Mouse (Mus musculus): ENCODE data around the gene Slc23a3. TPM values are rescaled to one million over a fixed set of nuclear protein-coding genes. Genes with fewer than 3 reads are reported as not detected.

Slc23a3 gene
- 0.33 and 0.41 TPM in 2 replicates for polyA plus RNA-seq (2015; fragmentation: Nextera tagmentation; extraction: Ambion mirVana)

DNA sequence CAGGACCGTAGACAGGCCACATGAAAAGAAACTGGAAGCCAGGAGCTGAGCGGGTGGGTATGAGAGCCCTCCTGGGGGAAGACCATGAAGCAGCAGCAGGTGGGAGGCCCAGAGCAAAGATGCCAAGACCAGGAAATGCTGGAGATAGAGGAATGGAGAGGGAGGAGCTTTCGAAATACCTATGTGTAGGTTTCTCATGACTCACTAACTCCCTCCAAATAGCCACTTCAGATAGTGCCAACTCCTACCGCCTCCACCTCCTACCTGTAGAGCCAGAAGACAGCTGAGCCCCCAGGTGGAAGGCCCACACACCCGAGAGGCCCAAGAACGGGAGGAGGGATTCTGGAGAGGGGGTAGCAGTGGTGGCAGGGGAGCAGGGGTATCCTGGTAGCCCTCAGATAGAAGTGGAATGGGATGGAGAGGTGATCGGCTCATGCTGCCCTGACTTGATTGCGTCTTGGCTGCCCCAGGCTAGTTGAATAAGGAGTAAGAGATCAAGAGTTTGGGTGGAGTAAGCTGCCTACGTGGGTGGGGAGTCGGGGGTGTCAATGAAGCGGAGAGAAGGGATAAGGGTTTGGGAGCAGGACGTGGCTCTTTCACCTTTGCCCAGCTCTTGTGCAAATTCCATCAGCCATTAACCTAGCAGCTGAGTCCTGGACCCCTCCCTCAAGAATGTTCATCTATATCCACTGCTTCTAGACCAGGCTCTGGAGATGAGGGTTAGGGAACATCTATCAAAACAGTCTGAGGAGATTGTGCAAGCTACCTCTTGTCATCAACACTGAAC is at the start of gene Slc23a3:
TSS of gene Slc23a3 (minus strand) at position 470 of the 787 bp plus-strand sequence.
- ATAC-seq (ENCODE audit: borderline replicate concordance, extremely low read depth, low FRiP score, low TSS enrichment): no peak
- H3K27ac ChIP-seq: no peak within 1 kb of the TSS
- no peak within 1 kb of the TSS for H3K9ac ChIP-seq

DNA sequence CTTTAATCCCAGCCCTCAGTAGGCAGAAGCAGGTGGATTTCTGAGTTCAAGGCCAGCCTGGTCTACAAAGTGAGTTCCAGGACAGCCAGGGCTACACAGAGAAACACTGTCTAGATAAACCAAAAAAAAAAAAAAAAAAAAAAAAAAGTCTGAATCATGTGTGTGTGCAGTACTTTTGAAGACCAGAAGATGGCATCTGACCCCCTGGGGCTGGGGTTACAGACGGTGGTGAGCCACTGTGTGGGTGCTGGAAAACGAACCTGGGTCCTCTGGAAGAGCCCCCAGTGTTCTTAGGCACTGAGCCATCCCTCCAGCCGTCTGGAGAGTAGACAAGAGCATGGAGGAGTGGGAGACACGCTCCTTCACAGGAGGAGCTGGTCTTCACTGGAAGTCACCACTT is 48.5 kb upstream of the Slc23a3 start:
- no peak overlapping the region for H3K27ac ChIP-seq
- peaks cover 37% of the 10 kb centered on the region for H3K36me3 ChIP-seq
- peaks cover 17% of the 10 kb centered on the region for H3K4me1 ChIP-seq
- no peak overlapping the region for H3K4me3 ChIP-seq
- 69% methylated on average over 4 of the region's 4 CpGs for WGBS
- no peak overlapping the region for H3K9ac ChIP-seq
- no peaks in the 10 kb centered on the region for H3K9me3 ChIP-seq
- no peak overlapping the region for H3K4me2 ChIP-seq
- ATAC-seq (ENCODE audit: borderline replicate concordance, extremely low read depth, low FRiP score, low TSS enrichment): no peak
- no peaks in the 10 kb centered on the region for H3K27me3 ChIP-seq

More for the DNA sequence above, at the start of gene Slc23a3:
- Histone ChIP-seq H3K4me3 (no peak within 1 kb of the TSS), H3K4me2 (no peak within 1 kb of the TSS), H3K36me3 (peaks cover 30% of the 10 kb centered on the region), H3K4me1 (no peaks in the 10 kb centered on the region), H3K27me3 (no peaks in the 10 kb centered on the region), H3K9me3 (no peaks in the 10 kb centered on the region)
- 38% methylated on average over 12 of the region's 12 CpGs for WGBS

DNA sequence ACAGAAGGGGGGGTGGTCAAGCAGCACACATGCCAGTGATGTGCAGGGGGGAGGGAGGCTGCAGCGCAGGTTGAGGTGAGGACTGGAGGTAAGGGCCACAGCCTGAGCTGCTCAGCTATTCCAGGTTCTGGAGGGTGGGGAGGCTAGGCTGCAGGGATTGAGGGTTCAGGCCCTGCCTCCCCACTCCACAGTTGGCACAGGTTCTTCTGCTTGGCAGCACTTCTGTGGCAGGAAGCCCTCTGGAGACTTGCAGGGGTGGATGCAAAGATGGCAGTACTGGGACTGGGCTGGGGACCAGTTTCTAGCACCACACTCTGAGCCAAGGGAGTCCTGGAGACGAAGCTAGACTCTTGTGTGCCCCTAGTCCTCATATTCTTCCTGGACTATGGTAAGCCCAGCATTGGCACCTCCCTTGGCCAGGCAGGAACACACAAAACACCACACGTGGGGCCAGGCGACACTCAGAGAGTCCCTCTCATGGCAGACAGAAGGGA is 47.7 kb upstream of the Slc23a3 start:
- Histone ChIP-seq H3K27ac (no peak overlapping the region), H3K9me3 (no peaks in the 10 kb centered on the region), H3K4me1 (peaks cover 17% of the 10 kb centered on the region), H3K9ac (no peak overlapping the region), H3K4me3 (no peak overlapping the region), H3K4me2 (no peak overlapping the region), H3K27me3 (no peaks in the 10 kb centered on the region), H3K36me3 (peaks cover 37% of the 10 kb centered on the region)
- 78% methylated on average over 4 of the region's 4 CpGs for WGBS
- no peak for ATAC-seq (ENCODE audit: borderline replicate concordance, extremely low read depth, low FRiP score, low TSS enrichment)

DNA sequence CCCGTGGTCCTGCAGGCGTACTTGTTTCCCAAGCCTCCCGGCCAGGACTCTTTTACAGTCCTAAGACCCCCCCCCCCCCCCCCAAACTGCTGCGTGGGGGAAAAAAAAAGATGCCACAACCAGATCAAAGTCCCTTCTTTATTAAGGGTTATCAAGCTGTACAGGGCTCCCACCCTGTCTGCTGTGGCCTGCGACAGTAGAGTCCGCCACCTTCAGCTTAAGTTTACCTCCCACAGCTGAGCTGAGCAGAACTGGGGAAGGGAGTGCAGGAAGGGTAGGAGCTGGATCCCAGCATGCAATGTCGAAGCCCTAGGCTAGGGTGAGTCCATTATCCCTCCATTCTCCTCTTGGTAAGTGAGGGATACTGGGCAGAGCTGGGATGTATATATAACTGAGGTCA is 47.1 kb upstream of the Slc23a3 start:
- H3K9ac ChIP-seq: no peak overlapping the region
- H3K4me3 ChIP-seq: peak overlapping the region; percentile 66
- no peak for ATAC-seq (ENCODE audit: borderline replicate concordance, extremely low read depth, low FRiP score, low TSS enrichment)
- peak overlapping the region; percentile 98 for H3K4me2 ChIP-seq
- peaks cover 17% of the 10 kb centered on the region for H3K4me1 ChIP-seq
- H3K27me3 ChIP-seq: no peaks in the 10 kb centered on the region
- H3K27ac ChIP-seq: no peak overlapping the region
- WGBS: 26% methylated on average over 7 of the region's 7 CpGs
- H3K36me3 ChIP-seq: peaks cover 30% of the 10 kb centered on the region
- H3K9me3 ChIP-seq: no peaks in the 10 kb centered on the region

DNA sequence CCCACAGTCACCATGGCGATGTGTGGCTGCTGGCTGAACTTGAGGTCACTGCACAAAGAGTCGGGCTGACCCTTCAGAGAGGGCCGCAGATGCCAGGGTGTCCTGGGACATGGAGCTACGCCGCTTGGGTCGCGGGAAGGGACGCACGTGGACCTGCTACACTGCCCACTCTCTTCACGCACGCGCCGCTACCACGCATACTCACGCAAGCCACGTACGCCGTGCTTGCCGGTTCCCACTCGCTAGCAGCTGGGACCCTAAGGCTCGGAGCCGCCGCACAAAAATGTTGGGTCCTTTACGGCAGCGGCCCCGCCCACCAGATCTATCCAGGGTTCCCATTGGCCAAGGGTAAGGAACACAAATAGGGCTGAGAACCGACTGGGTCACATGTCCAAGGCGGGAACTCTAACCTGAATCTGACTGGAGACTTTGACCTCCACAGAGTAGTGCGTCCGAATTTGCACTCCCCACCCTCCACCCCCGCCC is 46.5 kb upstream of the Slc23a3 start, which contains the start of gene Abcb6:
TSS of gene Abcb6 (minus strand) at position 288 of the 486 bp plus-strand sequence.
- Histone ChIP-seq H3K27ac (peak within 1 kb of the TSS; percentile 44; the same call in 1 of the 2 replicates), H3K4me2 (peak within 1 kb of the TSS; percentile 98), H3K9me3 (no peaks in the 10 kb centered on the region), H3K36me3 (peaks cover 30% of the 10 kb centered on the region), H3K4me3 (peak within 1 kb of the TSS; percentile 66), H3K27me3 (no peaks in the 10 kb centered on the region), H3K4me1 (peaks cover 17% of the 10 kb centered on the region), H3K9ac (peak within 1 kb of the TSS; percentile 49)
- under 1% methylated on average over 31 of the region's 31 CpGs for WGBS
- ATAC-seq (ENCODE audit: borderline replicate concordance, extremely low read depth, low FRiP score, low TSS enrichment): peak; percentile 85

DNA sequence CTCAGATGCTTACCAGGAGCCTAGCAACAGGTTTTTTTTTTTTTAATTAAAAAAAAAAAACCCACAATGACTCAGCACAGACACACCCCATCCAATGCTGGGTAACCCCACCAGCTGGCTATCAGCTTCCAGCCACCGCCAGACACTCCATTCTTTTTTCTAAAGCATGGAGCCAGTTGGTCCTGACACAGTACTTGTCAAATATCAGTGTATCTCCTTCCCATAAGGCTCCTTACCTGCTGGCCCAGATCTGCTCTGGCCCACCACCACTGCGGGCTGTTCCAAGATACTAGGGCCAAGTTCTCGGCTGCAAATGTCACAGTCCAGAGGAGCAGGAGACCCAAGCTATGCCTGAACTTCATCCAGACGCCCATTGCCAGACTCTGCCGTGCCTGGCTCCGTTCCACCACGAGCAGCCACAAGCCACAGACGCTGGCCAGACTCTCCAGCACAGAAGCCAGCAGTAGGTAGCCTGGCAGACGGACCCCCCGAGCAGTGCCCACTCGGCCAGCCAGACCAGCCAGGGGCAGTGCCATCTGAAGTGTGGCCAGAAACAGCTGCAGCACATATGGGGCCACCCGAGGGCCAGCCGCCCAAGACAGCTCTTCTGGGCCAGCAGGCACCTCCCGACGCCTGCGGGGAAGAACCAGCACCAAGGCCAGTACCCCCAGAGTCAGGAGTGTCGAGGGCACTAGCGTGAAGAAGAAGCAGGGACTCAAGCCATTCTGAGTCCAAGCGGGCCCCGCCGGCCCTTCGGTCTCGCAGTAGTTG is 45.8 kb upstream of the Slc23a3 start:
- 5% methylated on average over 23 of the region's 23 CpGs for WGBS
- ATAC-seq (ENCODE audit: borderline replicate concordance, extremely low read depth, low FRiP score, low TSS enrichment): peak; percentile 50
- peak overlapping the region; percentile 44; the same call in 1 of the 2 replicates for H3K27ac ChIP-seq
- H3K4me2 ChIP-seq: peak overlapping the region; percentile 98
- H3K9ac ChIP-seq: peak overlapping the region; percentile 49
- H3K4me1 ChIP-seq: peaks cover 17% of the 10 kb centered on the region
- H3K36me3 ChIP-seq: peaks cover 24% of the 10 kb centered on the region; the same call in 1 of the 2 replicates
- peak overlapping the region; percentile 66 for H3K4me3 ChIP-seq
- no peaks in the 10 kb centered on the region for H3K27me3 ChIP-seq
- no peaks in the 10 kb centered on the region for H3K9me3 ChIP-seq

DNA sequence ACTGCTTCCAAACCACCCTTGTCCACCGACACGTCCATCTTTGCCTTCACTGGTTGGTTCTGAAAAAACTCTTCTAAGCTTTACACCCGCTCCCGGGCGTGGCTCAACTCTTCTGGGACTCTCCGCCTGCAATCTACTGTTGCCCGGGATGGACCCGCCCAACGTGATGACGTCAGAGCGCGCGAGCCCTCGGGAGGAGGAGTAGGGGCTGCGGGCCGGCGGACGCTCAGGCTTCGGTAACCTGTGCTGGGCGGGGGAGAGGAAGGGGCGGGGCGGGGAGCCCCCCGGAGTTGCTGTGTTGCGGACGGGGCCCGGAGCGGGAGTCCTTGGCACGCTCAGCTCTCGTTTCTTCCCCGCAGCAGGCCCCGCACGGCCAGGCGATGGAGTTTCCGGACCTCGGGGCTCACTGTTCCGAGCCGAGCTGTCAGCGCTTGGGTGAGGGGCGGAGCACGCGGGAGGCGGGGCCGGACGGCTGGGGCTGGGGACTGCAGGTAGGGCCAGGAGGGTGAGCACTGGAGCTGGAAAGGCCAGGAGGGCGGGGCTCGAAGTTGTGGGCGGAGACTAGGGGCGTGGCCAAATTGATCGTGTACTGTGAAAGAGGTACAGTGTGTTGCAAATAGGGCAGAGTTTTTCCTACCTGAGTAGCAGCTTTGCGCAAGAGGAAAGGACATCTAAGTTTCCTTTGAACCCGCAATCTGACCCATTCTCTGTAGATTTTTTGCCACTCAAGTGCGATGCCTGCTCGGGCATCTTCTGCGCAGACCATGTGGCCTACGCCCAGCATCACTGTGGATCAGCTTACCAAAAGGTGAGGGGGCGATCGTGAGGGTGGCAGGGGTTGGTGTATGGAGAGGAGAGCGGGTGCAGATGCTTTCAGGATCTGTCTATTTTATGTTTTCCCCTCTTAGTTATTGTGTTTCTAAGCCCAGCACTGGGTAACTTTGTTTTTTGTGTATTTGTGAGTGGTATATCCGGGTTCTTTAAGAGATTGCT is 35.1 kb upstream of the Slc23a3 start, which contains the start of gene Zfand2b:
TSS of gene Zfand2b (plus strand) at position 175 of the 993 bp plus-strand sequence.
- whole genome bisulfite sequencing: 2% methylated on average over 57 of the region's 59 CpGs
- peak; percentile 99 for ATAC-seq (ENCODE audit: borderline replicate concordance, extremely low read depth, low FRiP score, low TSS enrichment)
- Histone ChIP-seq H3K27me3 (no peaks in the 10 kb centered on the region), H3K4me2 (peak within 1 kb of the TSS; percentile 85), H3K9me3 (no peaks in the 10 kb centered on the region), H3K4me3 (peak within 1 kb of the TSS; percentile 98), H3K27ac (peak within 1 kb of the TSS; percentile 94), H3K36me3 (peaks cover 33% of the 10 kb centered on the region), H3K9ac (peak within 1 kb of the TSS; percentile 81), H3K4me1 (peaks cover 15% of the 10 kb centered on the region)

DNA sequence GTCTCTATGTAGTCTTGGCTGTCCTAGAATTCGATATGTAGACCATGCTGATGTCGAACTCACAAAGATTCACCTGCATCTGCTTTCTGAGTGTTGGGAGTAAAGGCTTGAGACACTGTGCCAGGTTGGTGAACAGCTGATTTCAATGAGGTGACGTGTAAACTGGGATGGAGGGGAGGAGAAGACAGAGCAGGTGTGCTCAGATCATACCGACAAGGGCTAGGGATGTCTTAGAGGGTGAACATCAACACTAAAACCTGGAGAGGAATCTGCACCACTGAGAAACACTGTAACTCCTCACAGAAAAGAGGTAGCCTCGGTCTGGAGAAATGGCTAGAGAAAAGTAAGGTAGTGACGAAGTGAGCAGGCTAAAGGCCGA is 34.4 kb upstream of the Slc23a3 start:
- Histone ChIP-seq H3K36me3 (peaks cover 29% of the 10 kb centered on the region), H3K27me3 (no peaks in the 10 kb centered on the region), H3K4me1 (peaks cover 15% of the 10 kb centered on the region), H3K4me2 (peak overlapping the region; percentile 85), H3K4me3 (peak overlapping the region; percentile 98), H3K9me3 (no peaks in the 10 kb centered on the region), H3K9ac (peak overlapping the region; percentile 81), H3K27ac (0 out of 2 replicates have a peak overlapping the region, but pooled peaks have one; percentile 94)
- peak; percentile 24 for ATAC-seq (ENCODE audit: borderline replicate concordance, extremely low read depth, low FRiP score, low TSS enrichment)
- WGBS: 3% methylated on average over 7 of the region's 7 CpGs

DNA sequence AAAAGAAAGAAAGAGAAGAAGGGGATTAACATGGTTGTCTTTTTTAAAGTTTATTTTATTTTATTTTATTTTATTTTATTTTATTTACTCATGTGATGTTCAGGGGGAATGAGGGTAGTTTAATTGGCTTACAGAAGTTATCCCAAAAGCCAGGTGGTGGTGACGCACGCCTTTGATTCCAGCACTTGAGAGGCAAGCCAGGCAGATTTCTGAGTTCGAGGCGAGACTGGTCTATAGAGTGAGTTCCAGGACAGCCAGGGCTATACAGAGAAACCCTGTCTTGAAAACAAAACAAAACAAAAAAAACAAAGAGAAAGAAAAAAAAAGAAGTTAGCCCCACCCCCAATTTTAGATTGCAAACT is 26.5 kb upstream of the Slc23a3 start:
- no peaks in the 10 kb centered on the region for H3K27me3 ChIP-seq
- WGBS: 71% methylated on average over 4 of the region's 4 CpGs
- H3K4me2 ChIP-seq: no peak overlapping the region
- no peak overlapping the region for H3K9ac ChIP-seq
- H3K27ac ChIP-seq: no peak overlapping the region
- no peaks in the 10 kb centered on the region for H3K9me3 ChIP-seq
- ATAC-seq (ENCODE audit: borderline replicate concordance, extremely low read depth, low FRiP score, low TSS enrichment): no peak
- H3K36me3 ChIP-seq: no peaks in the 10 kb centered on the region
- no peak overlapping the region for H3K4me3 ChIP-seq
- no peaks in the 10 kb centered on the region for H3K4me1 ChIP-seq

DNA sequence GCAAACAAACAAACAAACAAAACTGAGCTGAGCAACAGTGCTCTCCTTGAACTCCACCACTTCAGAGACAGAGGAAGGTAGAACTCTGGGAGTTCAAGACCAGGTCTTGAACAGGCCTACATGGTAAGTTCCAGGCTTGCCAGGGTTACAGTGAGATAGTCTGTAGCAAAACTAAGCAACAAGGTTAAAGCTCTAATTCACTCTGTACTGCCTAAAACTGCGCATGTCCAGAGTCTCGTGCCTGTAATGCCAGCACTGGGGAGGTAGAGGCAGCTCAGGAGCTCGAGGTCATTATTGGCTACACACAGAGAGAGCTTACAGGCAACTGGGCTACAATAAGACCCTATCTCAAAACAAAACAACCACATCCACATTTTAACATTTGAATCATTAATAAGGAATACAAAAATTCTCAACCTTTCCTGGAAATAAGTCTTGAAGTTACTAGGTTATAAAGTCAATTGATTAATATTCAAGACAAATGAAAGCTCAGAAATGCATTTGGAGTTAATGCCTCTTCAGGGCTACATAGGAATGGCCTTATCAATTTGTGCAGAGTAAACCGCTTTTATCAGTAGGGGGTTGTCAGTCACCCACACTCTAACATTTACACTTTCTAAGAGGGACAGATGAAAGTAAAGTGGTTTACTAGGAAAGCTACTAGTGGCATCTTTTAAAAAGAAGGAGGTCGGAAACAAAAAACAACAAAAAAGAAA is 26.0 kb upstream of the Slc23a3 start:
- 45% methylated on average over 5 of the region's 5 CpGs for WGBS
- ATAC-seq (ENCODE audit: borderline replicate concordance, extremely low read depth, low FRiP score, low TSS enrichment): no peak
- Histone ChIP-seq H3K4me1 (no peaks in the 10 kb centered on the region), H3K27me3 (no peaks in the 10 kb centered on the region), H3K4me3 (no peak overlapping the region), H3K4me2 (no peak overlapping the region), H3K27ac (no peak overlapping the region), H3K9me3 (no peaks in the 10 kb centered on the region), H3K9ac (no peak overlapping the region), H3K36me3 (no peaks in the 10 kb centered on the region)

All from lung, embryonic 15.5 days (tissue).